Mouse (Mus musculus): ENCODE measurements around the gene Sh2d3c.

DNA sequence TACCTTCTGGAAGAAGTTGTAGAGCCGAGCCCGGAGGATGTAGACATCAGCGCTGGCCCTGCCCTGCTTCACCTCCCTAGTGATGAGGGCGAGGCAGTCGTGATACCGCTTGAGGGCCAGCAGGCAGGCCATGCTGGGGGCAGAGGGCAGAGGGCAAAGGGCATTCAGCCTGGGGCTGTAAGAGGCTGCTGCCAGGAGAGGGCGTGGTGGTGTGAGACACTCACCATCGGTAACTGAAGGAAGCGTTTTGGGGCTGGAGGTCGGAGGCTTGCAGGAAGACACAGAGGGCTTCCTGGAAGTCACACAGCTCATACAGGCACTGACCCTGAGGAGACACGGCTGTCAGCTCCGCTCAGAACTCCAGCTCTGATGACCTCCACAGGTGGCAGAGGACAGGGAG, 51.0 kb downstream of the Sh2d3c start:
- TF ChIP-seq CTCF (IDR thresholded peaks at IDR 0.05; ENCODE audit: control insufficient read depth, insufficient read depth, low read length) (no peak), POLR2A (IDR thresholded peaks at IDR 0.05; ENCODE audit: borderline replicate concordance, control insufficient read depth, low read depth, low read length) (no peak)

All from bone marrow, adult 2 months (tissue).